Mouse (Mus musculus) CD8-positive naive resting alpha-beta T cell, adult 57 days (primary cell): ENCODE results near the gene Trip10. TPM values are rescaled to one million over a fixed set of nuclear protein-coding genes. Genes with fewer than 3 reads are reported as not detected.

Source experiments
- total RNA-seq: library from RNA; stranded (reverse); gene quantifications from one replicate; pipeline ENCODE4 v1.2.4, GENCODE M21; 2023

The Trip10 gene
- total RNA-seq = 4.7 TPM

GRCm38 (mm10) chr17:57249186-57250181 is at the start of gene Trip10:
TSS of gene Trip10 (plus strand) at chr17:57249455.

GRCm38 (mm10) chr17:57228014-57228413 is 21.2 kb upstream of the Trip10 start, which contains the start of gene C3:
TSS of gene C3 (minus strand) at chr17:57228136.

GRCm38 (mm10) chr17:57248201-57248699 is 1.0 kb upstream of the Trip10 start, which contains the start of gene Gpr108:
TSS of gene Gpr108 (minus strand) at chr17:57248446.

GRCm38 (mm10) chr17:57278943-57279590 is 29.8 kb downstream of the Trip10 start, which contains the start of gene Vav1:
TSS of gene Vav1 (plus strand) at chr17:57279100.

Other genes starting within 250 kb of the Trip10 start
- not detected for gene Pspn, start 249.4 kb upstream of the Trip10 start, total RNA-seq
- gene Gtf2f1, start 238.2 kb upstream of the Trip10 start, total RNA-seq = 70.0 TPM
- not detected for gene Gm17949, start 238.0 kb upstream of the Trip10 start, total RNA-seq
- 116 TPM for gene Khsrp, start 217.9 kb upstream of the Trip10 start, total RNA-seq
- gene Slc25a41, start 207.8 kb upstream of the Trip10 start, total RNA-seq = not detected
- 2.2 TPM for gene Crb3, start 190.3 kb upstream of the Trip10 start, total RNA-seq
- gene Slc25a23, start 189.6 kb upstream of the Trip10 start, total RNA-seq = 22.2 TPM
- gene Dennd1c, start 170.9 kb upstream of the Trip10 start, total RNA-seq = 160 TPM
- 1.5 TPM for gene Tubb4a, start 161.7 kb upstream of the Trip10 start, total RNA-seq
- 0.40 TPM for gene Tnfsf9, start 144.1 kb upstream of the Trip10 start, total RNA-seq
- not detected for gene Cd70, start 99.7 kb upstream of the Trip10 start, total RNA-seq
- 1.9 TPM for gene Tnfsf14, start 55.3 kb upstream of the Trip10 start, total RNA-seq
- gene C3, start 21.3 kb upstream of the Trip10 start, total RNA-seq = 1.3 TPM
- gene Gpr108, start 1.0 kb upstream of the Trip10 start, total RNA-seq = 36.6 TPM
- 171 TPM for gene Vav1, start 29.6 kb downstream of the Trip10 start, total RNA-seq
- 2.1 TPM for gene Adgre1, start 109.2 kb downstream of the Trip10 start, total RNA-seq